Mouse (Mus musculus): Measurements from ENCODE around the gene Ly6g5c.

Ly6g5c gene

GRCm38 (mm10) chr17:35147348-35147747 lies 39.3 kb downstream of the Ly6g5c start:
- no peak for DNase-seq

DNA sequence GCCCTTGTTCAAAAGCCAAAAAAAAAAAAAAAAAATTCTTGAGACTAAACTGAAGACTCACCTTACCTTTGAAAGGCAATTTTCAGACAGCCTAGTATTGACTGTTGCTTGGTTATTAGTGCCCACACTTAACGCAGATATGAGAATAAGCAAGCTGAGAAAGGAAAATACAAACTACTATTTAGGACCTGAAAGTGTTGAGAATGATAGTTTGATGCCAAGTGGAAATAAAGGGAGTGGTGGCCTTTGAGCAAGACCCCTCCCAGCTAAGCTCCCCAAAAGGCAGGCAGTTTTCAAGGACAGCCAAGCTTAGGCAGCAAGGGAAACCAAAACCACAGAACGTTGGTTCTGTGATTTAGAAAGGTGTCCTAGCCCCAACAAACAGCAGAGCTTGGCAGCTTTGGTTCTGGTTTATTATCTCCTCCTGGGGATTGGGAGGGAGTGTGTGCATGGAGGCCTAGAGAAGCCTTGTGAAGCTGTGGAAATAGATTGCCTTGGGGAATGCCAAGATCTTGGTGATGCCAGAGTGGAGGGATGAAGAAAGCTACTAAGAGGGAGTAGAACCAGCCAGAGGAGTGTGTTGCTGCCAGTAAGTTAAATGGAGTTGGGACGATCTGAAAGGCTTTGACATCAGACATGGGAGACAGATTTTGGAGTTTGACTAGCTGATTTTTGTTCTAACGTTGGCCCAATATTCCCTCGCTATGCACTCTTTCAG lies 40.0 kb downstream of the Ly6g5c start:
- DNase-seq: no peak

DNA sequence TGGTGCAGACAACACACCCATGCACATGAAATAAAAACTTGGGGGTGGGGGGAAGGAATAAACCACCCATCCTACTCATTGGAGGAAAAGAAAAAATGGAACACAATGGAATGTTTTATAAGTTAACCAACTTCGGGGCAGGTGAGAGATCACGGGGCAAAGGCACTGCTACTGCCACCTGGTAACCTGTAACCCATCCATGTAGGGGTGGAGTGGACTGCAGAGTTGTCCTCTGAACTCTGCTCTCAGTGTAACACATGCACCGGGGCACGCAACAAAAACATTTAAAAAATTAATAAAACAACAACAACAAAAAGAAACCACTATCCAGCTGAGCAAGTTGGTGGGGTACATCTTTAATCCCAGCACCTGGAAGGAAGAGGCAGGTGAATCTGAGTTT lies 44.0 kb downstream of the Ly6g5c start:
- no peak for DNase-seq

GRCm38 (mm10) chr17:35153077-35153476 lies 45.0 kb downstream of the Ly6g5c start:
- DNase-seq: no peak

- DNase-seq: no peak
These were observed 45.9 kb downstream of the Ly6g5c start for GRCm38 (mm10) chr17:35153931-35154330.

DNA sequence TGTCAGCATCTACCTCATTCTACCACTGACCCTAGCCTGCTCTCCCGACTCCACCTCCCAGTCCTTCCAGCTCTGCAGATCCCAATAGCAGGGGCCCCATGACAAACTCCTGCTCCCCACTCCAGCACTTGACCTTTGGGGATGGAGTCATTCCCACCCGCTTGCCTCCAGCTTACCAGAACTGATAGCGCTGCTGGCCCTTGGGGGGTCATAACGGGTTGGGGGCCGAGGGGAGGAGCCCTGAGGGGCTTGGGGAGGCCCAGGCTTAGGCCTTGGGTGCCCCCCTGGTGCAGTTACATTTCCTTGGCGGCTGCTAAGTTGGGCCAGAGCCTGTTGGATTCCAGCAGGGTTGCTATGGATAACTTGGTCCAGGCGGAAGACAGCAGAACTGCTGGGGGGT lies 46.5 kb downstream of the Ly6g5c start:
- no peak for DNase-seq

DNA sequence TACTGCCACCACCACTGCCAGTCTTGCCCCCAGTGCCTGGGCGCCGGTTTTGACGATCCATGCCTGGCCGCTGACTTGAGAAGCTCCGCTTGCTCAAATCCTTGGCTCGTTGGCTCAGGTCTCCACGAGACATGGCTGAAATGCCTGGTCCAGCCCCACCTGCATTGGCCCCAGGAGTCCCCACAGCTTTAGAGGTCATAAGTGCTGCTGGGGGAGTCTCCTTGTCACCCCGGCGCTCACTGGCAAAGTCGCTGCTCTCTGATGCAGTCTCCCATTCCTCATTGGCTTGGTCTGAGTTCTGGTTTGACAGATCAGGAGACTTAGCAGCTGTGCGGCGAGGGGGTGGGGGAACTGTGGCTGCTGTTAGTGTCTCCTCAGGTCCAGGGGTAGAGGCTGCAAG lies 47.4 kb downstream of the Ly6g5c start:
- no peak for DNase-seq

GRCm38 (mm10) chr17:35156461-35157200 lies 48.6 kb downstream of the Ly6g5c start:
- DNase-seq: no peak

GRCm38 (mm10) chr17:35157254-35157653 lies 49.2 kb downstream of the Ly6g5c start:
- no peak for DNase-seq

- DNase-seq: no peak
These were observed 49.6 kb downstream of the Ly6g5c start for GRCm38 (mm10) chr17:35157661-35158175.

GRCm38 (mm10) chr17:35158850-35159593 lies 50.9 kb downstream of the Ly6g5c start:
- no peak for DNase-seq

DNA sequence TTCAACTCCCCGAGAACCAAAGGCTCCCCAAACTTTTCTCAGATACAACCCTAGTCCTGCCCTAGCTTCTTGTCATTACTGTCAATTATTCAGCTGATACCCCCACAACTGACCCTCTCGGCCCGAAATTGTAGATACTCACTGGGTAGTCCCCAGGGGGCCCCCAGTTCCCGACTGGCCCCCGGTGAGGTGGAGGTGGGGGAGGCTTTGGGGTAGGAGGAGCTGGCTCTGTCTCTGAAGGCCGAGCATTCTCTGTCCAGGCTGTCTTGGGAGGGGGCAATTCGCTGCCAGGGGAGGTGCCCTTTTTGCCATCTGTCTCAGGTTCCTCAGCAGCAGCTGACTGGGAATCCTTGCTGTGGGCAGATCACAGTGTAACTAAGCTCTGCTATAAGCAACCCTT lies 51.6 kb downstream of the Ly6g5c start:
- DNase-seq: no peak

- DNase-seq: no peak
These were observed 53.3 kb downstream of the Ly6g5c start for GRCm38 (mm10) chr17:35161421-35161820.
